Mouse (Mus musculus) bone marrow macrophage, adult 2 months (primary cell): ENCODE data around the gene Samd5.

Source experiments
- CTCF ChIP-seq: IDR thresholded peaks from 2 replicates; pipeline ENCODE4 v1.5.1; 2012; ENCODE audit warnings: low read depth, mild to moderate bottlenecking, low read length, moderate library complexity
- POLR2A ChIP-seq: IDR thresholded peaks from 2 replicates; pipeline ENCODE4 v1.6.1; 2012; ENCODE audit warnings: mild to moderate bottlenecking, low read depth, low read length, borderline replicate concordance

- TF ChIP-seq POLR2A: no peak
- no peak for TF ChIP-seq CTCF
Measured at GRCm38 (mm10) chr10:9670351-9670750, 4.7 kb downstream of the Samd5 start.
